Mouse (Mus musculus): ENCODE data around the gene Doc2a. TPM values are rescaled to one million over a fixed set of nuclear protein-coding genes. Genes with fewer than 3 reads are reported as not detected.

Gene Doc2a
- polyA plus RNA-seq, 1 experiment from 2014 or later: 1.9 TPM

Other genes with a start within 250 kb of the Doc2a start
- 5.5 and 6.1 TPM in 2 replicates for gene Nupr1, start 216.6 kb upstream of the Doc2a start, polyA plus RNA-seq (2015; fragmentation: Nextera tagmentation; extraction: Ambion mirVana)
- 48.9 and 62.9 TPM in 2 replicates for gene Sgf29, start 198.1 kb upstream of the Doc2a start, polyA plus RNA-seq (2015; fragmentation: Nextera tagmentation; extraction: Ambion mirVana)
- 4.3 and 4.4 TPM in 2 replicates for gene Sult1a1, start 171.0 kb upstream of the Doc2a start, polyA plus RNA-seq (2015; fragmentation: Nextera tagmentation; extraction: Ambion mirVana)
- gene Bola2, start 152.0 kb upstream of the Doc2a start, polyA plus RNA-seq (2015; fragmentation: Nextera tagmentation; extraction: Ambion mirVana): 105 and 139 TPM in 2 replicates
- gene Slx1b, start 151.6 kb upstream of the Doc2a start, polyA plus RNA-seq (2015; fragmentation: Nextera tagmentation; extraction: Ambion mirVana): 14.0 and 15.0 TPM in 2 replicates
- 33.3 and 35.8 TPM in 2 replicates for gene Coro1a, start 139.6 kb upstream of the Doc2a start, polyA plus RNA-seq (2015; fragmentation: Nextera tagmentation; extraction: Ambion mirVana)
- gene Mapk3, start 87.8 kb upstream of the Doc2a start, polyA plus RNA-seq (2015; fragmentation: Nextera tagmentation; extraction: Ambion mirVana): 56.7 and 56.9 TPM in 2 replicates
- 1.6 and 3.1 TPM in 2 replicates for gene Gdpd3, start 81.1 kb upstream of the Doc2a start, polyA plus RNA-seq (2015; fragmentation: Nextera tagmentation; extraction: Ambion mirVana)
- 104 and 112 TPM in 2 replicates for gene Ypel3, start 70.5 kb upstream of the Doc2a start, polyA plus RNA-seq (2015; fragmentation: Nextera tagmentation; extraction: Ambion mirVana)
- 0.27 and 0.59 TPM in 2 replicates for gene Tbx6, start 65.9 kb upstream of the Doc2a start, polyA plus RNA-seq (2015; fragmentation: Nextera tagmentation; extraction: Ambion mirVana)
- 300 and 311 TPM in 2 replicates for gene Ppp4c, start 54.9 kb upstream of the Doc2a start, polyA plus RNA-seq (2015; fragmentation: Nextera tagmentation; extraction: Ambion mirVana)
- 0.45 and 0.70 TPM in 2 replicates for gene Fam57b, start 49.7 kb upstream of the Doc2a start, polyA plus RNA-seq (2015; fragmentation: Nextera tagmentation; extraction: Ambion mirVana)
- gene 4930451I11Rik, start 15.8 kb upstream of the Doc2a start, polyA plus RNA-seq (2015; fragmentation: Nextera tagmentation; extraction: Ambion mirVana): not detected in 2 replicates
- gene Hirip3, start 14.6 kb downstream of the Doc2a start, polyA plus RNA-seq (2015; fragmentation: Nextera tagmentation; extraction: Ambion mirVana): 37.5 and 43.0 TPM in 2 replicates
- 84.1 and 108 TPM in 2 replicates for gene Ino80e, start 15.0 kb downstream of the Doc2a start, polyA plus RNA-seq (2015; fragmentation: Nextera tagmentation; extraction: Ambion mirVana)
- gene Taok2, start 37.3 kb downstream of the Doc2a start, polyA plus RNA-seq (2015; fragmentation: Nextera tagmentation; extraction: Ambion mirVana): 53.4 and 53.6 TPM in 2 replicates
- 28.3 and 28.6 TPM in 2 replicates for gene Tmem219, start 75.5 kb downstream of the Doc2a start, polyA plus RNA-seq (2015; fragmentation: Nextera tagmentation; extraction: Ambion mirVana)
- 17.8 and 19.8 TPM in 2 replicates for gene Kctd13, start 81.5 kb downstream of the Doc2a start, polyA plus RNA-seq (2015; fragmentation: Nextera tagmentation; extraction: Ambion mirVana)
- gene Asphd1, start 102.2 kb downstream of the Doc2a start, polyA plus RNA-seq (2015; fragmentation: Nextera tagmentation; extraction: Ambion mirVana): 0.13 and 0.25 TPM in 2 replicates
- 0.76 and 0.77 TPM in 2 replicates for gene Sez6l2, start 103.1 kb downstream of the Doc2a start, polyA plus RNA-seq (2015; fragmentation: Nextera tagmentation; extraction: Ambion mirVana)
- 95.8 and 97.0 TPM in 2 replicates for gene Cdipt, start 128.5 kb downstream of the Doc2a start, polyA plus RNA-seq (2015; fragmentation: Nextera tagmentation; extraction: Ambion mirVana)
- 1.3 and 1.7 TPM in 2 replicates for gene Cdiptos, start 128.7 kb downstream of the Doc2a start, polyA plus RNA-seq (2015; fragmentation: Nextera tagmentation; extraction: Ambion mirVana)
- gene Mvp, start 167.2 kb downstream of the Doc2a start, polyA plus RNA-seq (2015; fragmentation: Nextera tagmentation; extraction: Ambion mirVana): 5.3 and 7.1 TPM in 2 replicates
- gene Pagr1b, start 169.1 kb downstream of the Doc2a start, polyA plus RNA-seq (2015; fragmentation: Nextera tagmentation; extraction: Ambion mirVana): 0.47 TPM in 1 of 2 replicates, not detected in the other
- gene Pagr1a, start 169.9 kb downstream of the Doc2a start, polyA plus RNA-seq (2015; fragmentation: Nextera tagmentation; extraction: Ambion mirVana): 50.4 and 53.7 TPM in 2 replicates
- gene Gm42742, start 173.7 kb downstream of the Doc2a start, polyA plus RNA-seq (2015; fragmentation: Nextera tagmentation; extraction: Ambion mirVana): 83.4 and 89.6 TPM in 2 replicates
- 13.1 and 16.9 TPM in 2 replicates for gene Prrt2, start 173.8 kb downstream of the Doc2a start, polyA plus RNA-seq (2015; fragmentation: Nextera tagmentation; extraction: Ambion mirVana)
- 63.6 and 73.0 TPM in 2 replicates for gene Maz, start 179.6 kb downstream of the Doc2a start, polyA plus RNA-seq (2015; fragmentation: Nextera tagmentation; extraction: Ambion mirVana)
- 99.4 and 124 TPM in 2 replicates for gene Kif22, start 195.1 kb downstream of the Doc2a start, polyA plus RNA-seq (2015; fragmentation: Nextera tagmentation; extraction: Ambion mirVana)
- gene Zg16, start 239.9 kb downstream of the Doc2a start, polyA plus RNA-seq (2015; fragmentation: Nextera tagmentation; extraction: Ambion mirVana): 15.5 TPM in 1 of 2 replicates, not detected in the other
- 1.8 and 2.0 TPM in 2 replicates for gene AI467606, start 243.9 kb downstream of the Doc2a start, polyA plus RNA-seq (2015; fragmentation: Nextera tagmentation; extraction: Ambion mirVana)

Data from embryonic facial prominence, embryonic 13.5 days (tissue).